In genomic region chr9:52495483-52496270, GRCm38 (mm10) we compare ENCODE assay signal across 12 mouse cellular contexts.
DNase-seq lines count a peak whose midpoint lies in the region; ATAC-seq lines count a peak whose summit lies in the region.
"Had no signal": no experiment of that assay in that cellular context is flagged by ENCODE, and none has a peak within 500 bp of the region (broad histone marks: within the 10 kb centered on the region; RNA-seq: fewer than 3 reads in every experiment).

No protein-coding gene starts in this region.

- 59% methylated on average over 8 of the region's 8 CpGs for WGBS in hindbrain, embryonic 14.5 days
- WGBS in hindbrain, embryonic 16.5 days = 55% methylated on average over 8 of the region's 8 CpGs

- H3K4me1 ChIP-seq in hindbrain, embryonic 14.5 days (replicated peaks; ENCODE audit: control insufficient read depth, insufficient read depth, low read length) = no peaks in the 10 kb centered on the region
- no peaks in the 10 kb centered on the region; the same call in 1 of the 2 replicates for H3K4me1 ChIP-seq in hindbrain, embryonic 16.5 days (ENCODE audit: control insufficient read depth, insufficient read depth, low read depth, low read length)

- H3K9ac ChIP-seq in hindbrain, embryonic 14.5 days = no peak overlapping the region
- H3K9ac ChIP-seq in hindbrain, embryonic 16.5 days (ENCODE audit: low read depth, low read length) = no peak overlapping the region

- no peaks in the 10 kb centered on the region for H3K36me3 ChIP-seq in hindbrain, embryonic 14.5 days (replicated peaks; ENCODE audit: control insufficient read depth, insufficient read depth)
- H3K36me3 ChIP-seq in hindbrain, embryonic 16.5 days (ENCODE audit: control insufficient read depth, insufficient read depth, low read length) = no peaks in the 10 kb centered on the region

- no peak overlapping the region for H3K27ac ChIP-seq in hindbrain, embryonic 14.5 days
- H3K27ac ChIP-seq in hindbrain, embryonic 16.5 days (ENCODE audit: low read depth, low read length) = no peak overlapping the region

- H3K4me3 ChIP-seq in hindbrain, embryonic 14.5 days (replicated peaks; ENCODE audit: low read length) = no peak overlapping the region
- H3K4me3 ChIP-seq in hindbrain, embryonic 16.5 days (ENCODE audit: low read length) = no peak overlapping the region

- H3K9me3 ChIP-seq in hindbrain, embryonic 14.5 days (ENCODE audit: control insufficient read depth, low read length) = no peaks in the 10 kb centered on the region
- H3K9me3 ChIP-seq in hindbrain, embryonic 16.5 days (ENCODE audit: control insufficient read depth, low read length) = no peaks in the 10 kb centered on the region

- H3K4me2 ChIP-seq in hindbrain, embryonic 14.5 days (replicated peaks) = no peak overlapping the region
- no peak overlapping the region for H3K4me2 ChIP-seq in hindbrain, embryonic 16.5 days (ENCODE audit: low read length)

- H3K27me3 ChIP-seq in hindbrain, embryonic 14.5 days (ENCODE audit: control insufficient read depth, insufficient read depth, low read length) = no peaks in the 10 kb centered on the region
- no peaks in the 10 kb centered on the region for H3K27me3 ChIP-seq in hindbrain, embryonic 16.5 days (replicated peaks; ENCODE audit: control insufficient read depth, insufficient read depth, low read length)

- ATAC-seq in hindbrain, embryonic 14.5 days (ENCODE audit: low FRiP score) = no peak
- ATAC-seq in hindbrain, embryonic 16.5 days = no peak
- ATAC-seq: activated CD4-positive, CD25-positive, alpha-beta regulatory T cell, adult 4 months had no signal

- peak; percentile 50 for DNase-seq in hindbrain, embryonic 14.5 days (ENCODE audit: low spot score)
- DNase-seq in thymus, postnatal 14 days = peak; percentile 5
- DNase-seq in thymus, postnatal 4 days = no peak
- DNase-seq in embryo, embryonic 10.5 days (ENCODE audit: low spot score) = peak; percentile 58
- DNase-seq in urinary bladder, postnatal 25 days (ENCODE audit: low spot score) = no peak
- no peak for DNase-seq in right cerebral cortex, postnatal 25 days
- DNase-seq: cerebellum, adult 9-11 months; heart, postnatal 14 days; right cerebral cortex, postnatal 4 days; thymus, adult 2 months had no signal

Comparison
In these comparisons a context has a peak if more than half of its experiments do, and no peak if none do; other contexts are left out.
1. DNase-seq: peak in hindbrain, embryonic 14.5 days (single experiment), thymus, postnatal 14 days (single experiment) and embryo, embryonic 10.5 days (single experiment); none in thymus, postnatal 4 days (single experiment), urinary bladder, postnatal 25 days (single experiment) and right cerebral cortex, postnatal 25 days (single experiment).